Mouse (Mus musculus): ENCODE results near the gene Ptgfrn. TPM values are rescaled to one million over a fixed set of nuclear protein-coding genes. Genes with fewer than 3 reads are reported as not detected.

Ptgfrn gene
- polyA plus RNA-seq, 1 experiment = not detected

GRCm38 (mm10) chr3:101077710-101078100, 32.4 kb downstream of the Ptgfrn start:
- TF ChIP-seq GATA1 (IDR thresholded peaks at IDR 0.05; ENCODE audit: low read length) (no peak), TAL1 (IDR thresholded peaks at IDR 0.05; ENCODE audit: low read length) (no peak)
- Histone ChIP-seq H3K4me3 (replicated peaks) (no peak overlapping the region), H3K27me3 (ENCODE audit: control insufficient read depth) (no peaks in the 10 kb centered on the region), H3K9me3 (ENCODE audit: control insufficient read depth, low read length) (no peaks in the 10 kb centered on the region), H3K4me1 (ENCODE audit: control insufficient read depth) (no peaks in the 10 kb centered on the region), H3K36me3 (ENCODE audit: control insufficient read depth) (no peaks in the 10 kb centered on the region; the same call in 1 of the 2 replicates)

DNA sequence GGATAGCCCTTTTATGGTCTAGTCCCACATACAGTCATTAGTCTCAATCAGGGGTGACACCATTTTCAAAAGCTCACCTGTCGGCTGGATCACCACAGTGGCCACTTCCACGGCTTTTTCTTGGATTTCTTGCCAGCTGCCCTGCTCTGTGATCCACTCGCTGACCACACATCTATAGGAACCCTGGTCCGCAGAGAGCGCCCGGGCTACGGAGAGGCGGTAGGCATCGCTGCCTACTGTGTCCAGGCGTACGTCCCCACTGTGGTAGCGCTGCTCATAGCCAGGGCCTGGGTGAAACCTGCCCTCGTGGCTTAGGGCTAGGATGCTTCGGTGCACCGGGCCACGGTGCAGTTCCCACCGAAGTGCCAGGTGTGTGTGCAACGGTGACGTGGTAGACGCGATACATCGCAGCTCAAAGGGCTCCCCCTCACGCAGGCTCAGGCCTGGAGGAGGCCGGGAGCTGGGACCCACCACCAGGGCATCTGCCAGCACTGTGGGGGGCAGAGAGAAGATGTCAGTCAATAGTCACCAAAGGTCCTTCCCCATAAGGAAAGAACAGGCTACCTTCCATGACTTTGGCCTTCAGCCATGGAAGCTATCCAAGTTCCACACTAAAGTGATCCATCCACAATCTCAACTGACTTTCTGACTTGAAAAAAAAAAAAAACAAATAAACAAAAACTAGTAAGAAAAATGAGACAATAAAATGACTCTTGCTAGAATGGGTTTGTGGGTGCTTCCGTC, 32.9 kb downstream of the Ptgfrn start:
- Histone ChIP-seq H3K4me3 (replicated peaks) (no peak overlapping the region), H3K4me1 (ENCODE audit: control insufficient read depth) (no peaks in the 10 kb centered on the region), H3K36me3 (ENCODE audit: control insufficient read depth) (no peaks in the 10 kb centered on the region; the same call in 1 of the 2 replicates), H3K9me3 (ENCODE audit: control insufficient read depth, low read length) (no peaks in the 10 kb centered on the region), H3K27me3 (ENCODE audit: control insufficient read depth) (no peaks in the 10 kb centered on the region)
- TF ChIP-seq GATA1 (IDR thresholded peaks at IDR 0.05; ENCODE audit: low read length) = no peak
- TF ChIP-seq TAL1 (IDR thresholded peaks at IDR 0.05; ENCODE audit: low read length) = no peak

GRCm38 (mm10) chr3:101075866-101076265, 34.2 kb downstream of the Ptgfrn start:
- Histone ChIP-seq H3K4me3 (replicated peaks) (no peak overlapping the region), H3K36me3 (ENCODE audit: control insufficient read depth) (no peaks in the 10 kb centered on the region; the same call in 1 of the 2 replicates), H3K9me3 (ENCODE audit: control insufficient read depth, low read length) (no peaks in the 10 kb centered on the region), H3K27me3 (ENCODE audit: control insufficient read depth) (no peaks in the 10 kb centered on the region), H3K4me1 (ENCODE audit: control insufficient read depth) (no peaks in the 10 kb centered on the region)
- TF ChIP-seq GATA1 (IDR thresholded peaks at IDR 0.05; ENCODE audit: low read length) = no peak
- no peak for TF ChIP-seq TAL1 (IDR thresholded peaks at IDR 0.05; ENCODE audit: low read length)

DNA sequence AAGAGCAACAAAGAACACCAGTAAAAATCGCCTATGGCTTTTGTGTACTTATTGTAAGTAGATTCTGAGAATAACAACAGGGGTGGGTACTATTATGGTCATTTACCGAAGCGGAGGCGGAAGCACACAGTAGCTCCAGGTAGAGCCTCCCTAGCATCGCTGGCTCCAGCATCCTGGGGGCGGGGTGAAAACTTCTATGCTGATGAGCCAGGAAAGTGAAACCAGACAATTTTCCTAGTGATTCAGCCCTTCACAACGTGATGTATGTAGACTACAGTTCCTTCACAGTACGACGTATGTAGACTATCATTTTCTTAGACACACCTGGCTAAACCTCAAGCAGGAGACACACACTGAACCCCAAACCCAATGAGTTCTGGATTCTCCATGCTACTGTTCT, 36.7 kb downstream of the Ptgfrn start:
- Histone ChIP-seq H3K9me3 (ENCODE audit: control insufficient read depth, low read length) (no peaks in the 10 kb centered on the region), H3K27me3 (ENCODE audit: control insufficient read depth) (no peaks in the 10 kb centered on the region), H3K4me1 (ENCODE audit: control insufficient read depth) (no peaks in the 10 kb centered on the region), H3K4me3 (replicated peaks) (no peak overlapping the region), H3K36me3 (ENCODE audit: control insufficient read depth) (no peaks in the 10 kb centered on the region; the same call in 1 of the 2 replicates)
- TF ChIP-seq TAL1 (IDR thresholded peaks at IDR 0.05; ENCODE audit: low read length) = no peak
- TF ChIP-seq GATA1 (IDR thresholded peaks at IDR 0.05; ENCODE audit: low read length) = no peak

DNA sequence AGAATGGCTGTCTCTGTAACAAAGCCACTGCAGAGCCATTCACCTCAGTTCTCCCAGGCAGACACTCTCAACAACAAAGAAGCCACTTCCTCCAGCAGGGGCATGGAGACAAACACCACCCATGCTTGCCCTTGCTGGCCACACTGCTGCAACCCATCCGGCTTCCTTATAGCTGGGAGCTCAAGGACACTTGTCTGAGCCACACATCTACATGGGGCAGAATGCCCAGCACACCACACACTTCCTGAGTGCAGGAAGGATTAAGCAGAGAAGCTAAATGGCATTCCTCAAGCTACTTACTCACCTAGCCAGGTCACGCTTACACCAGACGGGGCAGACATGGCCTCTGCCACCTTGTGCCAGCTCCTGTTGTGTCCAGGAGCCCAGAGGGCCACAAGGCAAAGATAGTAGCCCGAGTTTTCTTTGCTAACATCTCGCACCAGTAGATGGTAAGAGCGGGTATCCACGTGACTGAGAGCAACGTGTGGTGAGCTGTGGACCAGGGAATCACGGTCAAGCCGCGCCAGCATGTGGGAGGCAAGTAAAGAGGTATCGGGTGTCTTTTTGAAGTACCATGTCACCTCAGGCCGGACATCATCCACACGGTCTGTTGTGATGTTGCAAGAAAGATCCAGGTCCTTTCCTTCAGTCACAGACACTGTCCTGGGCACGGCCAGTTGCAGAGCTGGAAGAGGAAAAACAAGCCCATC, 37.4 kb downstream of the Ptgfrn start:
- H3K9me3 ChIP-seq (ENCODE audit: control insufficient read depth, low read length) = no peaks in the 10 kb centered on the region
- no peaks in the 10 kb centered on the region for H3K27me3 ChIP-seq (ENCODE audit: control insufficient read depth)
- no peaks in the 10 kb centered on the region for H3K4me1 ChIP-seq (ENCODE audit: control insufficient read depth)
- TF ChIP-seq GATA1 (IDR thresholded peaks at IDR 0.05; ENCODE audit: low read length) (no peak), TAL1 (IDR thresholded peaks at IDR 0.05; ENCODE audit: low read length) (no peak)
- H3K4me3 ChIP-seq (replicated peaks) = no peak overlapping the region
- no peaks in the 10 kb centered on the region; the same call in 1 of the 2 replicates for H3K36me3 ChIP-seq (ENCODE audit: control insufficient read depth)

DNA sequence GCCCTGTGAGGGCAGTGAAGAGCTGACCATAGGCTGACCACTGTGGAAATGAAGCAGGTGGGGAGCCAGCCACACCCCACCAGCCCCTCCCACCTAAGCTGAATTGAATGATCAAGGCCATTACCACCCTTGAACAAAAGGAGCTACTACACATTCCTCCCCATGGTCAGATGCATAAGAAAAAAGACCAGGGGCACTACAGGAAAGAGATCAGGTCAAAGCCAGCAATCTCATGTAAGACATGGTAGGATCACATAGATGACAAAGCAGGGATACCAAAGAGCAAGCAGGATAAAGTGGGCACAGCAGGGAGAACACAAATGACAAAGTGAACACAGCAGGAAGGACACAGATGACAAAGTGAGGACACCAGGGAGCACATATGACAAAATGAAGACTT, 38.5 kb downstream of the Ptgfrn start:
- Histone ChIP-seq H3K36me3 (ENCODE audit: control insufficient read depth) (no peaks in the 10 kb centered on the region), H3K27me3 (ENCODE audit: control insufficient read depth) (no peaks in the 10 kb centered on the region), H3K9me3 (ENCODE audit: control insufficient read depth, low read length) (no peaks in the 10 kb centered on the region), H3K4me3 (replicated peaks) (no peak overlapping the region), H3K4me1 (ENCODE audit: control insufficient read depth) (no peaks in the 10 kb centered on the region)
- TF ChIP-seq TAL1 (IDR thresholded peaks at IDR 0.05; ENCODE audit: low read length) (no peak), GATA1 (IDR thresholded peaks at IDR 0.05; ENCODE audit: low read length) (no peak)

DNA sequence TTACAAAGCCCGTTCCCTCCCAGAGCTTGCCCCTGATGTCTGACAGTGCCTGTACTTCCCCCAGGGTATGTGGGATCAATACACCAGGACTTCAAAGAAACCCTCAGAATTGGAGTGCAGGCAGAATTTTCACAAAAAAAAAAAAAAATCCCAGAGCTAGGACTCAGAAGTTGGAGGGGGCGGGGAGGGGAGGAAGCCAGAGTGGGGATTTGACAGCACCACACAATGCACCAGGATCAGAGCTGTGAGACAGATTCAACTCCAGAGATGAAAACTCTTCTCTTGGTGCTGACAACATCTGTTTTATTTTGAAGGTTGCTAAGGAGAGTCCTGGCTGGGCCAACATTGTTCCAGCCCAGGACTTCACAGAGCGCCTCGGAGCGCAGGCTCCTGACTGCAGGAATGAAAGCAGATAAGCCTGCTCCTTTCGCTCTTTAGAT, 39.3 kb downstream of the Ptgfrn start:
- H3K9me3 ChIP-seq (ENCODE audit: control insufficient read depth, low read length) = no peaks in the 10 kb centered on the region
- TF ChIP-seq TAL1 (IDR thresholded peaks at IDR 0.05; ENCODE audit: low read length) (no peak), GATA1 (IDR thresholded peaks at IDR 0.05; ENCODE audit: low read length) (no peak)
- H3K27me3 ChIP-seq (ENCODE audit: control insufficient read depth) = no peaks in the 10 kb centered on the region
- no peaks in the 10 kb centered on the region for H3K36me3 ChIP-seq (ENCODE audit: control insufficient read depth)
- no peaks in the 10 kb centered on the region for H3K4me1 ChIP-seq (ENCODE audit: control insufficient read depth)
- H3K4me3 ChIP-seq (replicated peaks) = no peak overlapping the region

GRCm38 (mm10) chr3:101070230-101070795, 39.8 kb downstream of the Ptgfrn start:
- no peak overlapping the region for H3K4me3 ChIP-seq (replicated peaks)
- TF ChIP-seq GATA1 (IDR thresholded peaks at IDR 0.05; ENCODE audit: low read length) (no peak), TAL1 (IDR thresholded peaks at IDR 0.05; ENCODE audit: low read length) (no peak)
- no peaks in the 10 kb centered on the region for H3K36me3 ChIP-seq (ENCODE audit: control insufficient read depth)
- no peaks in the 10 kb centered on the region for H3K4me1 ChIP-seq (ENCODE audit: control insufficient read depth)
- H3K27me3 ChIP-seq (ENCODE audit: control insufficient read depth) = no peaks in the 10 kb centered on the region
- H3K9me3 ChIP-seq (ENCODE audit: control insufficient read depth, low read length) = no peaks in the 10 kb centered on the region

- Histone ChIP-seq H3K9me3 (ENCODE audit: control insufficient read depth, low read length) (no peaks in the 10 kb centered on the region), H3K27me3 (ENCODE audit: control insufficient read depth) (no peaks in the 10 kb centered on the region), H3K4me1 (ENCODE audit: control insufficient read depth) (no peaks in the 10 kb centered on the region), H3K4me3 (replicated peaks) (no peak overlapping the region), H3K36me3 (ENCODE audit: control insufficient read depth) (no peaks in the 10 kb centered on the region)
- TF ChIP-seq GATA1 (IDR thresholded peaks at IDR 0.05; ENCODE audit: low read length) = no peak
- no peak for TF ChIP-seq TAL1 (IDR thresholded peaks at IDR 0.05; ENCODE audit: low read length)
These were observed 41.4 kb downstream of the Ptgfrn start for GRCm38 (mm10) chr3:101068701-101069100.

All from erythroblast, embryonic 14.5 days (primary cell).